Mouse (Mus musculus) myocyte (in vitro differentiated cells): Measurements from ENCODE around the gene Adamts5.

Experiments
- MAX ChIP-seq: IDR thresholded peaks from one replicate; pipeline ENCODE4 v1.6.1; 2011; ENCODE audit warnings: low read depth, mild to moderate bottlenecking, control low read depth
- MYOD1 ChIP-seq, 3 experiments: IDR thresholded peaks; one replicate each; pipeline ENCODE4 v1.6.1; 2011; ENCODE audit warnings: control low read depth in 2 of 3, low read depth in 2 of 3, mild to moderate bottlenecking in 2 of 3, moderate library complexity in 1 of 3; ENCODE audit not compliant: insufficient read length in 2 of 3, control insufficient read depth in 1 of 3
- MYOG ChIP-seq, 3 experiments: IDR thresholded peaks; one replicate each; pipeline ENCODE4 v1.6.1; 2011; ENCODE audit warnings: control low read depth in 2 of 3, low read depth in 2 of 3, mild to moderate bottlenecking in 2 of 3; ENCODE audit not compliant: insufficient read length in 2 of 3, control insufficient read depth in 1 of 3, insufficient read depth in 1 of 3
- POLR2A ChIP-seq: IDR thresholded peaks from one replicate; pipeline ENCODE4 v1.6.1; 2011; ENCODE audit warnings: low read depth, mild to moderate bottlenecking, control low read depth, moderate library complexity; ENCODE audit not compliant: insufficient read length
- POLR2AphosphoS2 ChIP-seq: IDR thresholded peaks from one replicate; pipeline ENCODE4 v1.6.1; 2011; ENCODE audit warnings: low read depth, control low read depth; ENCODE audit not compliant: insufficient read length
- REST ChIP-seq: IDR thresholded peaks from one replicate; pipeline ENCODE4 v1.6.1; 2011; ENCODE audit warnings: mild to moderate bottlenecking, control low read depth, moderate library complexity; ENCODE audit not compliant: insufficient read depth, insufficient read length
- SRF ChIP-seq: IDR thresholded peaks from one replicate; pipeline ENCODE4 v1.6.1; 2011; ENCODE audit warnings: low read depth; ENCODE audit not compliant: control insufficient read depth, insufficient read length
- USF1 ChIP-seq: IDR thresholded peaks from one replicate; pipeline ENCODE4 v1.6.1; 2011; ENCODE audit warnings: low read depth, mild to moderate bottlenecking, control low read depth, moderate library complexity

DNA sequence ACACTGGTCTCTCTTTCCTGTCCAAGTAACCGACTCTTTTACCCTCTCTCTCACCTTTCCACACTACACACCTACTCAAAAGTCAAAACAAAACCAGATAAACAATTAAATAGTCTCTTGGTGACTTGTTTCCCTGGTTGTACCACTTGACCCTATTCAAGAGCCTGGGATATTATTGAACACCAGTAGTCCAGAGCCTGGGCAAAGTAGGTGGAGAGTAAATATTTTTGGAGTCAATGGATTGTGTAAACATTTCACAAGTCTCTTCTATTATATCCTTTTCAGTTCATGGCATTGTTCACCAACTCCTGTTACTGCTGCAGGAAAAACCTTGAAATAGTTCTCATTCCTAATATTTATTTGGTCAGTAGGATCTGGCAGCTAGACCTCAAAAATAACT, 20.8 kb upstream of the Adamts5 start:
- no peak for TF ChIP-seq POLR2A
- TF ChIP-seq MAX = no peak
- TF ChIP-seq MYOG (IDR thresholded peaks at IDR 0.05; ENCODE audit: control insufficient read depth in 1 of 3, insufficient read depth in 1 of 3, insufficient read length in 2 of 3, low read depth in 2 of 3) = no peak
- no peak for TF ChIP-seq POLR2AphosphoS2
- TF ChIP-seq REST = no peak
- no peak for TF ChIP-seq USF1
- TF ChIP-seq SRF = no peak
- no peak for TF ChIP-seq MYOD1 (IDR thresholded peaks at IDR 0.05; ENCODE audit: control insufficient read depth in 1 of 3, insufficient read length in 2 of 3, low read depth in 2 of 3)
